Mouse (Mus musculus): ENCODE data around the gene Cd69. TPM values are rescaled to one million over a fixed set of nuclear protein-coding genes. Genes with fewer than 3 reads are reported as not detected.
A peak's percentile ranks its signal among the peaks of the same experiment; 100 is the strongest.

The Cd69 gene
- total RNA-seq, 2 experiments from 2014 or later = 0.18 to 0.34 TPM

GRCm38 (mm10) chr6:129248243-129248642, 27.0 kb downstream of the Cd69 start:
- DNase-seq (ENCODE audit: low spot score in 2 of 2) = no peak

DNA sequence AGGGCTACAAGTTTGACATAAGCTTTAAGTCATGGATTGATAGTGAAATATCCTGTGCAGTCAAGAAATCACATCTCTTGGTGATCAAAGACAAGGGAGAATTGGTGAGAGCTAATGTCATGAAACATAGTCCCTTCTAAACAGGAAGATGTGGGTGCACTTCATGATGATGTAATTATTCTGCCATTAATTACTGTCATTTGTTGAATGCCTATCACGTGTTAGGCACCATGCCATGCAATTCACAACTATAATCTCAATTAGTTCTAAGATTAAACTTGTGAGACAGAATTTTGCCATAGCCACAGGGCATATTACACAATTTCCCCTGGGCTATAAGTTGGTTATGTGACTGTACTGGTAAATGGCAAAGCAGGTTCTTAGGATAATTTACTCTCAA, 28.2 kb downstream of the Cd69 start:
- no peak for DNase-seq (ENCODE audit: low spot score in 2 of 2)

DNA sequence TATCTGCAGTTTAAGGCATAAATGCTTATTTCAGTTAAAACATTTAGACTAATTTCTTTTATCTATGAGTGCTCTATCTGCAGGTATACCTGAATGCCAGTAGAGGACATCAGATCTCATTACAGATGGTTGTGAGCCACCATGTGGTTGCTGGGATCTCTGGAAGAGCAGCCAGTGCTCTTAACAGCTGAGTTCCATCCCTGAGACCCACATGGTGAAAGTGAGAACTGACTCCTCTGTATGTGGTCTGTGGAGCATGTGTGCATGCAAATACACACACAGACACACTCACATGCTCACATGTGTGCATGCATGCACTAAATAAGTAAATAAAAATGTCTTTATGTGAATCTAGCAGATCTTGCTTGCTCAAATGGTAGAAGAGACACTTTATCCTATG, 29.4 kb downstream of the Cd69 start:
- DNase-seq (ENCODE audit: low spot score in 2 of 2) = no peak

- no peak for DNase-seq (ENCODE audit: low spot score in 2 of 2)
Measured at GRCm38 (mm10) chr6:129241907-129242306, 33.3 kb downstream of the Cd69 start.

DNA sequence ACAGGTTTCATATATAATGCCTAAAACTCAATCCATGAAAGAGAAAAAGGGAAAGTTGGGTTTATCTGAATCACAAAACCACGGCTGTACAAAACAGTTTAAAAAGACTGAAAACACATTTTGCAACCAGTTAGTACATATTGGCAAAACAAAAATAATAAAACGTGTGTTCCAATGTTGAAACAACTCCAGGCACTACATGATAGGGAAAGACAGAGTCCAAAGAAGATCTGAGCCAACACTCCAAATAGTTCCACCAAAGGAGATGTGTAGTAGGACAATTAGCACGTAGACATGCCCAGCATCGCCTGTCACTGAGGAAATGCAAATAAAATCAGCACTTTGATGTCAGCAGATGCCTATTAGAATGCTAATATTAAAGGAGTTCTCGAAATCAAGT, 33.8 kb downstream of the Cd69 start:
- no peak for DNase-seq (ENCODE audit: low spot score in 2 of 2)

GRCm38 (mm10) chr6:129239564-129240248, 35.5 kb downstream of the Cd69 start:
- no peak for DNase-seq (ENCODE audit: low spot score in 2 of 2)

GRCm38 (mm10) chr6:129238275-129239038, 36.8 kb downstream of the Cd69 start:
- peak in 1 of 2 experiments; percentile 36 for DNase-seq (ENCODE audit: low spot score in 2 of 2)

DNA sequence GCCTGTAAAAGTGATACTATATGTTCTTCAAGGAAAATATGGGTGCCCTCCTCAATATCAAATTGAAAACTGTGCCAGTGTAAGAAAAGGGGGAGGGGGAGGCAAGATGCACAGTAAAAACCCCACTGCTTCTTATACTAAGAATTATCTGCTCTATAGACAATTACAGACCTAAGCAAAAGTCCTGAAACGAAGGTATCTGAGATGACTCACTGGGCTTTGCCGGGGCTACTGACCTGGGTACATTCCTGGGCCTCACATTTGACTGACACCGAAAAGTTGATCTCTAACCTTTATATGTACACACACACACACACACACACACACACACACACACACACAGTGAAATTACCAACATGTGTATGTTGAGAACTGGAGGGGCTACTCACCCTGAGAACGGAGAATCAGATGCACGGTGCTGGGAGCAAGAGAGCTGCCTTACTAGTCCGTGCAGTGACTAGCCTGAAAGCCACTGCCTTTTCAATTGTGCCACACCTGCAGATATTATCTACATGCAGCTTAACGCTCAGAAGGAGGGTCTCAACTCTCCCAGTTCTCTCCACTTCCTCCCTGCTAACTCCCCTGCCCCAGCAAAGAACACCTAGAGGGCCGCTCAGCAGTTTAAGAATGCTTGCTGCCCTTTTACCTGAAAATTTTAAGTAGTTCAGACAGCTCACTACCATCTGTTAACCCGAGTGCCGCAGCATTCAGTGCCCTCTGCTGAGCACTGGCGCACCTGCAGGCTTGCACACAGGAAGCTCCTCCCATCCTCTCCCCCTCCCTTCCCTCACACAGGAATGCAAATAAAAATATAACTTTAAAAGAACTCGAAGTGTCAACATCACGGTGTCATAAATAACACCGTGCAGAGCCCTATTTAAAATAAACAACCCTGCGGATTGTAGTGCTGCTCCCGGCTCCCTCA, 37.6 kb downstream of the Cd69 start:
- DNase-seq (ENCODE audit: low spot score in 2 of 2) = peak; percentile 52 to 80

GRCm38 (mm10) chr6:129236652-129237342, 38.4 kb downstream of the Cd69 start:
- DNase-seq (ENCODE audit: low spot score in 2 of 2) = no peak

GRCm38 (mm10) chr6:129235855-129236461, 39.3 kb downstream of the Cd69 start:
- DNase-seq (ENCODE audit: low spot score in 2 of 2) = peak in 1 of 2 experiments; percentile 22

GRCm38 (mm10) chr6:129234456-129235360, 40.5 kb downstream of the Cd69 start:
- DNase-seq (ENCODE audit: low spot score in 2 of 2) = no peak

GRCm38 (mm10) chr6:129233955-129234369, 41.3 kb downstream of the Cd69 start:
- no peak for DNase-seq (ENCODE audit: low spot score in 2 of 2)

DNA sequence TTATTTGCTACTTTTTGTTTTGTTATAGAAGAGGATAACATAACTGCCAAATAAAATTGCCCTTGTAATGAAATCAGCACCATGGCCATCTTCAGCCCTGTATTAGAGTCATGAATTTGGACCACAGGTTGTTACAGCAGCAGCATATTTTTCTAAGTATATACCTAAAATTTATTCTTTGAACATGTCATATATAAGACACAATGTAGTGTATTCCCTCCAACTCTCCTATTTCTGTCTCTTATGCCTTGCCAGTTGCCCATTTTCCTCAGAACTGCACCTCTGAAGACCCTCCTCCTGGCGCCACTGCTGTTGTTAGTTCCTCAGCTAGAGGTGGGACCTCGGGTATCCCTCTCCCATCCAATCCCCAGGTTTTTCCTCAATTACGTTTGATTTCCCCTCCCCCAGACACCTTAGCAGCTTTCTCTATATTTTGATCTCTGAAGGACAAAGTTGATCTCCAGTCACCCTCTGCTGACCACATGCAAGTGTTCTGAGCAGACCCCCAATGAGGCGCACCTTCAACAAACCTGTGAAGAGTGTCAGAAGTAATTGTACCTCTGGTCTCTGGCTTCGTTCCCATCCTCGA, 41.8 kb downstream of the Cd69 start:
- DNase-seq (ENCODE audit: low spot score in 2 of 2) = no peak

- no peak for DNase-seq (ENCODE audit: low spot score in 2 of 2)
Measured at GRCm38 (mm10) chr6:129232842-129233205, 42.4 kb downstream of the Cd69 start.

DNA sequence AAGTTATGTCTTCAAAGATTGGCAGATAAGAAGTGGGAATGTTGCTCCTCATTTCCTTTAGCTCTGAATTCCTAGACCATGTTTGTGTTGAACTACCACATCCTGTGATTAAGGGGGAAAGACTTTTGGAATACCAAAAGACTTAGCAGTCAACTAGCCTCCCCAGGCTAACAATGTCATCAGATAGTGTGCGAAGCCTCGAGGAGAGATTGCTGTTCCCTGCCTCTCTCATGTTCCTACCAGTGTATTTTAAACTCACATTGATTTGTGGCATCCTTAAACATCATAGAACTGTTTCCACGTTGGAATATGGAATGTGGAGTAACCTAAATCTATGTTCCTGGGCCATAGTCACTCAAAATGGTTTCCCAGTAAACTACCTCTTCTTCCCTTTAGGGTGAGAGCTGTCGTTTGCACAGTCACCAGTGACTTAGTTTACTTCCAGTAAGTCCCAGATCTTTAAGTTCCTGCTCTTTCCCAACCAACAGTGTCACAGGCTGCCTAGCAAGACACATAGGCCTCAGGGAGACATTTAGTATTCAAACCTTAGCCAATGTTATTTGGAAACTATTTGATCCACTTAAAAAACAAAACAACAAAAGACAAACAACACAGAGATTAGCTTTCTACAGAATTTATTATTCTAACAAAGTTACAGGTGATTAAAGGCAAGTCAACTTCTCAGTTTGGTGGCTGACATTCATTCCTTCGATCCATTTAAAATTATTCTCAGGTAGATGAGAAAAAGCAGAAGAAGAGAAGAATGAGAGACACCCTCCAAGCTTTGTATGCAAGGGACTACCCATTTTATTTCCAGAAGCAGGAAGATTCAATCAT, 43.0 kb downstream of the Cd69 start:
- DNase-seq (ENCODE audit: low spot score in 2 of 2) = no peak

DNA sequence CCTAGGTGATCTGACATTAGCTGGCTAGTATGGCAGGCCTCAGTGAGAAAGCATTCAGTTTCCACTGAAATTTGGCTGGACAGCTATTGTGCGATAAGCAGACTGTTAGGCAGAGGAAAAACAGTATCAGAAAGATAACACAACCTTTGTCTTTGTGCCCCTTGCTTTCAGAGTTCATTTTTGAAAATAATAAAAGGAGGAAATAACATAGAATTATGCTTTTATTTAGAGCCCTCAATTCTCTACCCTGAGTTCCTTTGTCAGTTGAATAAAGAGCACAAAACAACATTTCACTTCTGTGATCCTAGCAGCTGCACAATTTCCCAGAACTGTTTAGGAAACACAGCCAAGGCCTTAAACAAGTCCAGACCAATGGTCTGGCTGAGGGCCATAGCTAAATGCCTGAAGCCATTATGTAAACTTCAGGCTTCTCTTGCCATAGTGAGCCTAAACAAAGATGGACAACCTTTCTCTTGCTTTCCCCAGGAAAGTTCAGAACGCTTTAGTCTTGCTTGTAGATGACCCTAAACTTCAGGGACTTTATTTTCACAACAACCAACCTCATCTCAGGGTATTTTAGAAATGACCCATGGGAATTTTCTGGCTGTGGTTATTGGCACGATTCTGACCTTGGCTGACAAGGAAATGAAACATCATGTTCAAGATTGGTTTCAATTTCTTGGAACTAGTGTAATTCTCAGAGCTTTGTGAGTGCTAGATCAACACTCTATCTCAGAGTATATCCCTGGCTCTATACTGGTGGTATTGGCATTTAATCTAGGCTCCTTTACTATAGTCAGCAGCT, 45.3 kb downstream of the Cd69 start:
- DNase-seq (ENCODE audit: low spot score in 2 of 2) = peak in 1 of 2 experiments; percentile 74

Measured in gastrocnemius, postnatal 4 days (tissue).